Mouse (Mus musculus): ENCODE data around the gene Uqcc2.

Uqcc2 gene

GRCm38 (mm10) chr17:27154881-27155280, 21.2 kb upstream of the Uqcc2 start:
- DNase-seq (ENCODE audit: low spot score), result no peak

GRCm38 (mm10) chr17:27154256-27154655, 20.5 kb upstream of the Uqcc2 start:
- DNase-seq (ENCODE audit: low spot score), result no peak

DNA sequence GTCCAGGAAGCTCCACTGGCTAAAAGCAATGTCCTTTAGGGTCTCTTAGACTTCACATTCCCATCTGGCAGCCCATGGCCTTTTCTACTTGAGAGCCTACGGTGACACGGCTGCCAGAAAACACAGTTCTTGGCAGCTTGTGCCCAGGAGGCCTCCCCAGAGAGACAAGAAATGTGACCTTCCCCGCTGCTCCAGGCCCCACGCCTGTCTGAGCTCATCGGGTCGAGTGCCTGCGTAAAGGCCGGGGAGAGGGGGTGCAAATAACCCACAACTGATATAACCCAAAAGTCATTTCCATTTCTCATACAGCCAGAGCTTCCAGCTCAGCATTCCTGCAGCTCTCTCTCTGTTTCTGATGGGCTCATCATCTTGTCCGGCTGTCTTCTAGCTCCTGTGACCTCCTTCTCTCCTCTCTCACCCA, 20.1 kb upstream of the Uqcc2 start:
- no peak for DNase-seq (ENCODE audit: low spot score)

GRCm38 (mm10) chr17:27152976-27153723, 19.4 kb upstream of the Uqcc2 start:
- DNase-seq (ENCODE audit: low spot score), result no peak

DNA sequence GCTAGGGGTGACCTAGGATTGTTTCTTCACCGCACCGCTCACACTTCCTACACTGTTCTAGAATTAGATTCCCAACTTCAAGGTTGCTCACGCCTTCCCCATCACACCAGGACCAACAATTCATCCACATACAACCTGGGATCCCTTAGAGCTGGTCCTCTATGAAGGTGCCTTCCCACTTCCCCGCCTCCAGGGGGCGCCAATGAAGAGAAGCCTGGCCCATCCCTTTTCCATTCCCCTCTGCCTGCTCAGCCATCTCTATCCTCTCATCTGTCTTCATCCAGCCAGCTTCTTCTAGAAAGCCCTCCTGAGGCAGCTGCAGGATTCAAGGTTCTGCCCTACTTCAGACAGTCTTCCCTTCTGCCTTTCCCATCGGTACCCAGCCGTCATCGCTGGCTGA, 17.7 kb upstream of the Uqcc2 start:
- peak; percentile 77 for DNase-seq (ENCODE audit: low spot score)

DNA sequence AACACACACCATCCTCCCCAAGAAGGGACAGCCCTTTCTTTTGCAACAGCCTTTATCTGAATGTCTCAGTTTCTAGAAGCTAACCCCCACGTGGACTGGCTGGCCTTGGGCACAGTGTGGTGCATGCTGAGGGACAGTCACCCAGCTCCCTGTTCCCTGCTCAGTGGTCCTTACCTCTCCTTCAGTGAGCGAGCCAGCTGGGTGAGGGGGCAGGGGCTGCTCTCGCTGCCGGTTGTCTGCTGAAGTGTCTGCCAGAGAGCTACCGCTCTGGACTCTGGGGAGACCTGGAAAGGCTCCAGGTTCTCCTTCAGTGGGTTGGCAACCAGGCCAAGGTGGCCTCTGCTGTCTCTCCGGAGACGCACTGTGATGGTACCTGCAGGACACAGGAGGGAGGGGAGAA, 17.2 kb upstream of the Uqcc2 start:
- DNase-seq (ENCODE audit: low spot score), result no peak

- no peak for DNase-seq (ENCODE audit: low spot score)
These were observed 12.7 kb upstream of the Uqcc2 start for GRCm38 (mm10) chr17:27146323-27146923.

- DNase-seq (ENCODE audit: low spot score), result no peak
These were observed 10.4 kb upstream of the Uqcc2 start for GRCm38 (mm10) chr17:27144152-27144551.

DNA sequence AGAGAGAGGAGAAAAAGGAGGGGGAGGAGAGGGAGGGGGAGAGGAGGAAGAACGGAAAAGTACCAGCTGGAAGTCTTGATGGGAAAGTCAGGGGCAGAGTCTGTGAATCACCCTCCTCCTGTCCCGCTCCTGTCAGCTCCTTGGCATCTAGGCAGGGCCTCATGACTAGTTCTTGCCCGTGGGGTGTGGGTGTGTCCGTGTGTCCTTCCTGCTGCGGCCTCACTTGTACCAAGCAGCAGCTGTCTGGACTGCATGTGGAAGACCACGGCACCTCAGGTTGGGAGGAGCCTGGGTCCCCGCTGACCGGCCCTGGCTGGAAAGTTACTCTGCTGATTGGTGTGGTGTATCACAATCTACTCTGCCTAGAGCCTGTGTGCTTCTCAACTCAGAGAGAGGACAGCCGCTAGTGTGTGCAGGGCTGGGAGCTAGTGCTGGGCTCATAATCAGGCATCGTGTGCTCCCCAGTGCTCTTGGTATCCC, 8.3 kb upstream of the Uqcc2 start:
- no peak for DNase-seq (ENCODE audit: low spot score)

DNA sequence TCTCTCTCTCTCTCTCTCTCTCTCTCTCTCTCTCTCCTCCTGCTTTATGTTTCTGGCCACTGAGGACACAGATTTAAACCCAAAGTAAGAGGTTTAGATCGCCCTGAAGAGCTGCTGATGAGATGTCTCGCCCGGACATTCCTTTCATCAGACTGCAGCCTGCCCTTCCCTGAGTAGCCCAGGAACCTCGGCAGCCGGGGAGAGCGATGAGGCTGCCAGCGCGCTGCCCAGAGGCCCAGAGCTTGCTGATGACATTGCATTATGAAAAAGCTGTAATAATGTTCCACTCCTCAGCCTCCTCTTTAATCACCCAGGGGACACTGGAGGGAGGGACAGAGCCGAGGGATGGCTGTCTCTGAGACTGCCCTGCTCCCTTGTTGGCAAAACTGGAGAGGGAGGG, 6.5 kb upstream of the Uqcc2 start:
- DNase-seq (ENCODE audit: low spot score), result no peak

DNA sequence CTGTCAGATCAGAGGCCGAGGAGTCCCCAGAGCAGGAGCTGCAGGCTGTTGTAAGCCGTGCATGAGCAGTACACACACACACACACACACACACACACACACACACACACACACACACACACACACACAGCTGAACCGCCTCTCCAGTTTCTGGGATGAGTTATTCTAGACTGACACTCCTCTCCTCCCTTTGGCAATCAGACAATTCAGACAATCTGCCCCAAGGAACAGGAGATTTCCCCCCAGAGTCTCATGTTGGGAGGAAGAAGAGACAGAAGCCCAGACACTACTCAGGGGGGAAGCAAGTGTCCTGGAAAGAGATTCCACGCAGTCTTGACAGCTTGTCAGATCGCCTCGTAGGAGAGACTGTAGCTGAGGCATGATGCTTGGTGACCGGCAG, 5.6 kb upstream of the Uqcc2 start:
- DNase-seq (ENCODE audit: low spot score), result no peak

DNA sequence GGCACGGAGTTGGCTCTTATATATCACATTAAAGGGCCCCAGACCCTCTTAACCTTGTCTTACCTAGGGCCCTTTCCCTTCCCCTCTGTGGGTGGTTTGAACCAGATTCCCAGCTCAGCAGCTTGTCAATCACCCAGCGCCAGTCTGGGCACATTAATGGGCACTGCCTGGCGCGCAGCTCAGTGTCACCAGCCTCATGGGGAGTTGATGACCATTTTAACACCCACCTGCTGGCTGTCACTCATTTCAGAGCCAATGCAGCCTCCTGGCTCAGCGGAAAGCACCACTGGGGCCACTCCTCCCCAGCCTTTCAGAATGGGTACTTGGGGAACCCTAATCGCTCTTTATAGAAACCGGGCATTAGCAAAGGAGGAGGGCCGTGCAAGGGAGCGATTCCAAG, 4.7 kb upstream of the Uqcc2 start:
- DNase-seq (ENCODE audit: low spot score), result no peak

DNA sequence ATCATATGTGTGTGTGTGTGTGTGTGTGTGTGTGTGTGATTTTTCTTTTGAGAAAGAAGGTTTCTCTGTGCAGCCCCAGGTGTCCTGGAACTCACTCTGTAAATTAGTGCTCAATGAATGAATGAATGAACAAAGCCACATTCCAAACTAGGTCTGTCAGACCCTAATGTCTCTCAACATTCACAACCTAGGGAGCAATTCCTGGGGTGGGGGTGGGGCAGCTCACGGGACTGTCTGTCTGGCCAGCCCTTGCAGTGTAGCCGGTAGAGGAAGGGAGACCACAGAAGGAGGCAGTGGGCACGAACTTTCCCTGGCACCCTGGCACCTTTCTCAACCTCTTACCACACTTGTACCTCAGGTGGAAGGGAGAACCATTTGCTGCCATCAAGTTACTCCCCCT, 999 bp upstream of the Uqcc2 start:
- no peak for DNase-seq (ENCODE audit: low spot score)

DNA sequence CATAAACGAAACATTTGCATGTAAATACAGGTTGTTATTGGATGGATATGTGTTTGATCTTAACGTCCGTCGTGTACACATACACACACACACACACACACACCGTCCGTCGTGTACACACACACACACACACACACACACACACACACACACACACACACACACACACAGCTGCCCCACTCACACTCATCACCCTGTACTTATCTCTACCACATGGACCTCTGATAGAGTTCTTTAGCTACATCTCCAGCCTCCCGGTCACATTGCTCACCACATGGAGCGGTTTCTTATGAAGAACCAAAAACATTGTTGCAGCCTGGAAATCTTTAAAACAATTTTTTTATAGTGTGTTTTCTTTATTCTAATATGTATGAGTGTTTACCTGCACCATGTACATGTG, 471 bp upstream of the Uqcc2 start:
- no peak for DNase-seq (ENCODE audit: low spot score)

DNA sequence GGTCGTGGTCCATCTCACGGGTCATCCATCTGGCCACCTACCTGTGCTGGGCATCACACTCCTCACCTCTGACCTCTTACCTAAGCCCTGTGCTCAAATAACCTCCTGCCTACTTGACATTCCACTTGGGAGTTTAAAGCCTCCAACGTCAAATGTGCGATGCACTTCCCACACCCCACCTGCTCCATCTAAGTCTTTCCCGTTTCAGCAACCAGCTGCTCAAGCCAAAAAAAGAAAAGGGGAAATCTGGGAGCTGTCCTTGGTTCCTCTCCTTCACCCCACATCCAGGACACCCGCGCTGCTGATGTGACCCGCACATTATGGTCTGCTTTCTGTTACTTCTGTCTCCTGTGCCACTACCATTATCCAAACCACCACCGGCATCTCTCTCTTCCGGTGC, 1.5 kb downstream of the Uqcc2 start:
- DNase-seq (ENCODE audit: low spot score), result no peak

- DNase-seq (ENCODE audit: low spot score), result no peak
These were observed 2.5 kb downstream of the Uqcc2 start for GRCm38 (mm10) chr17:27131240-27131665.

DNA sequence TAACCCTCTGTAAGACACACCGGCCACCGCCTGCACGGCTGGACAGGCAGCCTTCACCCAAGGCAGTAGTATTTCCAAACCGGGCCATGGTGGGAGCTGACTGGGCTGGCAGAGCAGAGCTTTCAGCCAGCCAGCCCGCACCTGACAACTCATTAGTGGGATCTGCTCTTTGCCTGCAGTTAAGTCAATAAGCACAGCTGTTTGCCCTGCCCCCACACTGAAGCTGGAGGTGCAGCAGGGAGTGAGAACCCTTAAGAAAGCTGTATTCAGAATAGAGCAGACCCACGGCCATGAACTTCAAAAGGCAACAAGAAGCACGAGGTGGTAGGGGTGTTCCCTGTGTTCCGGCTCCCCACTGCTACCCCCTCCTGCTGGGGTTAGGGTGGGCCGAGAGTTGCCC, 3.5 kb downstream of the Uqcc2 start:
- no peak for DNase-seq (ENCODE audit: low spot score)

- no peak for DNase-seq (ENCODE audit: low spot score)
These were observed 3.9 kb downstream of the Uqcc2 start for GRCm38 (mm10) chr17:27129819-27130218.

DNA sequence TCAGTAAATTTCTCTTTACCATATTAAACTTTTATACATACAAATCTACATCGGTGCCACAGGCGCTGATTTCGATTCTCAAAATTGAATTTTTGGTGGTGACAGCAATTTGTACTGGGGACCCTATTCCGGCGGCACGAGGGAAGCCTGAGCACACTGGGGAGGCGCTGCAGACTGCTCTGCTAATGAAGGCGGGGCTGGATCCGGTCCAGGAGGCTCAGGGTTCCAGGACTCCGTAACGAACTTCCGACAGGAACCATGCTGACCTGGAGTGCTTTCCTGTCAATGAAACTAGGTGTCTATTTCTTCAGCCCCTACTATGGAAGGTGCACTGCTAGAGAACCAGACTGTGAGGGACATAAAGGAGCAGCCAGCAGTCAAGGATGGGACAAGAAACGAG, 4.4 kb downstream of the Uqcc2 start:
- DNase-seq (ENCODE audit: low spot score), result peak; percentile 65

- no peak for DNase-seq (ENCODE audit: low spot score)
These were observed 5.5 kb downstream of the Uqcc2 start for GRCm38 (mm10) chr17:27128189-27128588.

DNA sequence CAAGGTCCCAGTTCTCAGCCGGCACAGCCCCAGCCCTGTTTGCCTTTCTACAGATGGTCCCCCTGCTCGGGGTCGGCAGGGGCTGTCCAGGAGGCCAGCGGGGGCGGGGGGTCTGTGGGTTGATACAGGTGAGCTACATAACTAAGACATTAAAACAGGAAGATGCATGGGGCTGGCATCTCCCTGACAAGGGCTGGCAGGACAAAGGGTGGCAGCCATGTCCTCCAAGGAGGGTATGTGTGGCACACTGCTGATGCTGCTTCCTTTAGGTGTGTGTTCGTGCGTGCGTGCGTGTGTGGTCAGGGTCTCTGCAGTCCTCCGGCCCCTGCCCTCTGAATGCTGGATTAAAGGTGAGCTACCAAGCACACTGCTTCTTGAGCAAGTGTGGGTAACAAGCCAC, 6.7 kb downstream of the Uqcc2 start:
- no peak for DNase-seq (ENCODE audit: low spot score)

DNA sequence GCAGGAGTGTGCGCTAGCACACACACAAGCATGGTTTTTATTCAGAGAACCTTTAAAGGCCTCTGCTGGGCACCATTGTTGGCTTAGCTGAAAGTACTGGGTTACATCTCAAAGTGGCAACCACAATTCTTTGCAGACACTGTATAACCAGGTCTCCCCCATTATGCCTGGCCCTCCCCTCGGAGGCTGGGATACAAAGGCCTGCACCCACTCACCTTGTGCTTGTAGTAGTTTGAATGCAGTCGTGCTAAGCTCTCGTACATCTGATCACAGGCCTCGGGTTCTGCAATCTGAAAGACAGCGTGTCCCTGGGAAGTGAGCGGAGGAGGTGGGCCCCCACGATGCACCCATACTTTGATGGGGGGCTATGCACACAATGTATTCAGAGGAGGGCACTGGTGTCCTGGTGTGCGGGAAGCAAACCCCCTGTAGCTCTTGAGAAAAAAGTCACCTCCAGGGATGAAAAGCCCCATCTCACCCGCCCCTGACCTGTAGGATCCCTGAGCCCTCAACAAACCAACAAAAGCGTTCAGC, 8.0 kb downstream of the Uqcc2 start:
- no peak for DNase-seq (ENCODE audit: low spot score)

- DNase-seq (ENCODE audit: low spot score), result peak; percentile 94
These were observed 8.5 kb downstream of the Uqcc2 start for GRCm38 (mm10) chr17:27125185-27125584.

Data from testis, postnatal 10 days (tissue).